Mouse (Mus musculus) lung, postnatal 0 days (tissue): ENCODE measurements around the gene Ints11.

Source experiments
- CTCF ChIP-seq: IDR thresholded peaks from 2 replicates; pipeline ENCODE4 v1.5.1; 2016; ENCODE audit warnings: antibody characterized with exemption, mild to moderate bottlenecking
- EP300 ChIP-seq: IDR thresholded peaks from 2 replicates; pipeline ENCODE4 v1.6.1; 2016; ENCODE audit warnings: antibody characterized with exemption, mild to moderate bottlenecking, control low read depth

DNA sequence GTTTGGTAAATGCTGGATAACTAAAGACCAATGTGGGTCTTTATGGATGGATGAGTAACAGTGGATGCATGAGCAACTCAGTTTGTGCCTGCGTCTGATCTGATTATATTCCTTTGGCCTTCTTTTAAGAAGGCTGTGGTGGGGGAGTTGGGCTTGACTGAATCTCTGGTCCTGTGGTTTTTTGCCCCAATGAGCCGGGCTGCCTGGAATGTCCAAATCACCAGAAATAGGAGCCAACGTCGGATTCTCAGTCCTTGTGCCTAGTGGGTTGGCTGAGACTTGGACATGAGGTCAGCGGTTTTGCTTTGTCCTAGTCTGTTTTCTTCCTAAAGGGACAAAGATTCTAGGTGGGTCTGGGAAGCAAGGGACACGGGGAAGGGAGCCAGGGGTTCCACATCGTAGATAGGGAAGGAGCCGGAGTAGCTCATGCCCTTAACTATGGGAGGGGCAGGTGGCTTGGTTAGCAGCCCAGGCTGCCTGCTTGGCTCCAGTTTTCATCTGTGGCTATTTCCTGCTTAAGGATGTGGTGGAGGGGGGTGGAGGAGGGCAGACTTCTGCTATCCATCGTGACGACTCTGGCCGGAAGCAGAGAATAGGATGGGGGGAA, 31.8 kb upstream of the Ints11 start:
- TF ChIP-seq CTCF (no peak), EP300 (no peak)
